Mouse (Mus musculus) forebrain, embryonic 11.5 days (tissue): ENCODE measurements around the gene Dyrk1a. TPM values are rescaled to one million over a fixed set of nuclear protein-coding genes. Genes with fewer than 3 reads are reported as not detected.

Experiments used
- ATAC-seq: fragments of 200-750 bp; cut with Nextera tagmentation; replicated peaks from 2 replicates; pipeline ENCODE4 v1.8.0; 2017; ENCODE audit warnings: moderate TSS enrichment; ENCODE audit not compliant: low FRiP score
- DNase-seq: peaks from one replicate; pipeline ENCODE4 v3.0.0-alpha.2; 2017; ENCODE audit warnings: low spot score
- H3K27ac ChIP-seq: fragments of 300-500 bp; sonication (generic); 2 replicates; pipeline ENCODE4 v1.5.1; 2014; ENCODE audit warnings: low read depth, low read length
- H3K27me3 ChIP-seq: fragments of 300-500 bp; sonication (generic); 2 replicates; pipeline ENCODE4 v1.6.1; 2014; ENCODE audit warnings: mild to moderate bottlenecking, low read length, mixed read lengths; ENCODE audit not compliant: control insufficient read depth, insufficient read depth
- H3K36me3 ChIP-seq: fragments of 300-500 bp; sonication (generic); 2 replicates; pipeline ENCODE4 v1.6.1; 2014; ENCODE audit warnings: mild to moderate bottlenecking, low read length, moderate library complexity, mixed read lengths; ENCODE audit not compliant: control insufficient read depth, insufficient read depth
- H3K4me1 ChIP-seq: fragments of 300-500 bp; sonication (generic); replicated peaks from 2 replicates; pipeline ENCODE4 v1.6.1; 2014; ENCODE audit warnings: low read length, mixed read lengths; ENCODE audit not compliant: control insufficient read depth, insufficient read depth
- H3K4me2 ChIP-seq: fragments of 300-500 bp; sonication (generic); 2 replicates; pipeline ENCODE4 v1.6.1; 2014; ENCODE audit warnings: low read depth, mild to moderate bottlenecking, low read length, moderate library complexity, mixed read lengths; ENCODE audit not compliant: severe bottlenecking
- H3K4me3 ChIP-seq: fragments of 300-500 bp; sonication (generic); 2 replicates; pipeline ENCODE4 v1.5.1; 2014; ENCODE audit warnings: low read depth, low read length
- H3K9ac ChIP-seq: fragments of 300-500 bp; sonication (generic); 2 replicates; pipeline ENCODE4 v1.6.1; 2014; ENCODE audit warnings: low read length
- H3K9me3 ChIP-seq: fragments of 300-500 bp; sonication (generic); 2 replicates; pipeline ENCODE4 v1.6.1; 2016; ENCODE audit warnings: low read length, mixed read lengths; ENCODE audit not compliant: control insufficient read depth
- WGBS: fragments of 180-500 bp; shearing (Covaris S2); extraction: QIAGEN DNeasy Blood & Tissue Kit; methylation state at CpG from one replicate; pipeline ENCODE4 v1.1.7; 2014; 5-methylcytosine and 5-hydroxymethylcytosine counted together
- polyA plus RNA-seq: library from polyadenylated mRNA; unstranded; fragments of >200 nt; fragmentation: Nextera tagmentation; extraction: Ambion mirVana; gene quantifications from 2 replicates; pipeline ENCODE4 v1.2.1, GENCODE M21; 2014

The Dyrk1a gene
- polyA plus RNA-seq, 1 experiment from 2014 or later = 12.0 TPM

GRCm38 (mm10) chr16:94549813-94550212, 20.0 kb upstream of the Dyrk1a start:
- Histone ChIP-seq H3K4me2 (no peak overlapping the region), H3K9me3 (no peaks in the 10 kb centered on the region; the same call in 1 of the 2 replicates), H3K27me3 (no peaks in the 10 kb centered on the region), H3K9ac (no peak overlapping the region), H3K4me3 (no peak overlapping the region), H3K36me3 (no peaks in the 10 kb centered on the region), H3K27ac (no peak overlapping the region), H3K4me1 (no peaks in the 10 kb centered on the region)
- ATAC-seq = no peak
- no peak for DNase-seq
- WGBS = 80% methylated on average over 10 of the region's 10 CpGs

DNA sequence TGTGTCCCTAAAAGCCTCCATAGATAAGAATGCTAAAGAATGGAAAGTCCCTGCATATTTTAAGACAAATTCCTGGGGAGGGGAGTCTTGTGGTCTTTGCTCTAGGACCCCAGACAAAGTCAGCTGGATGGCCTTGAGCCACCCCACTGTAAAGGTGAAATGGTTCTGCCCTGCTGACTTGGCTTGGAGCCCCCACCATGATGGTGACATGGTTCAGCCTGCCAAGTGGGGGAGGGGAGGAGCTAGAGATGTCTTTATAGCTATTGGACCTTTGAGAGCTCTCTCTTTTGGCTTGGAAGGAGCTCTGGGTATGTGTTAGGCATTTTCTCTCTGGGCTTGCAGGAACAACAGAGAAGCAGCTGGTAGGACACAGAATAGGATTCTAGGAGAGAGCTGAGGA, 17.9 kb upstream of the Dyrk1a start:
- ATAC-seq (no peak), DNase-seq (no peak)
- Histone ChIP-seq H3K36me3 (no peaks in the 10 kb centered on the region), H3K27me3 (no peaks in the 10 kb centered on the region), H3K4me2 (no peak overlapping the region), H3K4me1 (no peaks in the 10 kb centered on the region), H3K4me3 (no peak overlapping the region), H3K9me3 (no peaks in the 10 kb centered on the region; the same call in 1 of the 2 replicates), H3K9ac (no peak overlapping the region), H3K27ac (no peak overlapping the region)

- Histone ChIP-seq H3K4me3 (no peak overlapping the region), H3K4me1 (no peaks in the 10 kb centered on the region), H3K36me3 (no peaks in the 10 kb centered on the region), H3K4me2 (no peak overlapping the region), H3K27me3 (no peaks in the 10 kb centered on the region), H3K9me3 (no peaks in the 10 kb centered on the region; the same call in 1 of the 2 replicates), H3K9ac (no peak overlapping the region), H3K27ac (no peak overlapping the region)
- 82% methylated on average over 7 of the region's 7 CpGs for WGBS
- ATAC-seq = no peak
- DNase-seq = no peak
Observed at GRCm38 (mm10) chr16:94555346-94555745, 14.5 kb upstream of the Dyrk1a start.

GRCm38 (mm10) chr16:94556228-94556627, 13.6 kb upstream of the Dyrk1a start:
- Histone ChIP-seq H3K27ac (no peak overlapping the region), H3K9me3 (no peaks in the 10 kb centered on the region; the same call in 1 of the 2 replicates), H3K9ac (no peak overlapping the region), H3K4me3 (no peak overlapping the region), H3K4me2 (no peak overlapping the region), H3K4me1 (no peaks in the 10 kb centered on the region), H3K36me3 (no peaks in the 10 kb centered on the region), H3K27me3 (no peaks in the 10 kb centered on the region)
- ATAC-seq = no peak
- no peak for DNase-seq
- WGBS = 89% methylated on average over 5 of the region's 5 CpGs

- no peak overlapping the region for H3K4me3 ChIP-seq
- H3K27ac ChIP-seq = no peak overlapping the region
- ATAC-seq (no peak), DNase-seq (no peak)
- no peak overlapping the region for H3K4me2 ChIP-seq
- H3K9ac ChIP-seq = no peak overlapping the region
- no peaks in the 10 kb centered on the region; the same call in 1 of the 2 replicates for H3K9me3 ChIP-seq
- 76% methylated on average over 7 of the region's 7 CpGs for WGBS
- H3K4me1 ChIP-seq = no peaks in the 10 kb centered on the region
- H3K27me3 ChIP-seq = no peaks in the 10 kb centered on the region
- no peaks in the 10 kb centered on the region for H3K36me3 ChIP-seq
Observed at GRCm38 (mm10) chr16:94559282-94559681, 10.5 kb upstream of the Dyrk1a start.

GRCm38 (mm10) chr16:94559782-94560181, 10.0 kb upstream of the Dyrk1a start:
- Histone ChIP-seq H3K4me1 (no peaks in the 10 kb centered on the region), H3K4me3 (no peak overlapping the region), H3K27me3 (no peaks in the 10 kb centered on the region), H3K9me3 (no peaks in the 10 kb centered on the region), H3K4me2 (no peak overlapping the region), H3K9ac (no peak overlapping the region), H3K27ac (no peak overlapping the region), H3K36me3 (no peaks in the 10 kb centered on the region)
- DNase-seq (no peak), ATAC-seq (no peak)
- WGBS = 76% methylated on average over 7 of the region's 7 CpGs

- ATAC-seq (no peak), DNase-seq (no peak)
- no peaks in the 10 kb centered on the region for H3K36me3 ChIP-seq
- H3K27ac ChIP-seq = no peak overlapping the region
- 83% methylated on average over 5 of the region's 5 CpGs for WGBS
- no peaks in the 10 kb centered on the region for H3K27me3 ChIP-seq
- H3K4me1 ChIP-seq = no peaks in the 10 kb centered on the region
- no peaks in the 10 kb centered on the region for H3K9me3 ChIP-seq
- no peak overlapping the region for H3K4me3 ChIP-seq
- H3K9ac ChIP-seq = no peak overlapping the region
- no peak overlapping the region for H3K4me2 ChIP-seq
Observed at GRCm38 (mm10) chr16:94560618-94561017, 9.2 kb upstream of the Dyrk1a start.

DNA sequence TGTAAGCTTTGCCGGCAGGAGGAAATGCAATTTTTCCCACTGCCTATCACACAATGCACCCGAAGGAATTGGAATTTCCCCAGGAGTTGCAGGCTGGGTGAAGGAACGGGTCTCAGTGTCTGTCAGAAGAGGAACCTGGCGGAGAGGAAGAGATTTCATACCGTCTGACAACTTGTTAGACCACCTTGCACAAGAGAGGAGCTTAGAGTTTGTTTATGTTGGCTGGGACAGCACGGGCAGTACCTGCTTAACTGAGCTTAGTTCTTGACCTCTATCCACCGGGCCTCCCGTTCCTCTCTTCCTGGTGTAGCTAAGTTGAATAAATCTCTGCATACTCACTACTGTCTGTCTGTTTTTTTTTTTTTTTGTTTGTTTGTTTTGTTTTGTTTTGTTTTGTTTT, 3.7 kb upstream of the Dyrk1a start:
- 84% methylated on average over 8 of the region's 8 CpGs for WGBS
- H3K36me3 ChIP-seq = no peaks in the 10 kb centered on the region
- H3K27me3 ChIP-seq = no peaks in the 10 kb centered on the region
- no peak for DNase-seq
- no peak overlapping the region for H3K9ac ChIP-seq
- H3K27ac ChIP-seq = no peak overlapping the region
- H3K9me3 ChIP-seq = no peaks in the 10 kb centered on the region
- H3K4me3 ChIP-seq = no peak overlapping the region
- H3K4me1 ChIP-seq = no peaks in the 10 kb centered on the region; the same call in 1 of the 2 replicates
- no peak for ATAC-seq
- H3K4me2 ChIP-seq = no peak overlapping the region

DNA sequence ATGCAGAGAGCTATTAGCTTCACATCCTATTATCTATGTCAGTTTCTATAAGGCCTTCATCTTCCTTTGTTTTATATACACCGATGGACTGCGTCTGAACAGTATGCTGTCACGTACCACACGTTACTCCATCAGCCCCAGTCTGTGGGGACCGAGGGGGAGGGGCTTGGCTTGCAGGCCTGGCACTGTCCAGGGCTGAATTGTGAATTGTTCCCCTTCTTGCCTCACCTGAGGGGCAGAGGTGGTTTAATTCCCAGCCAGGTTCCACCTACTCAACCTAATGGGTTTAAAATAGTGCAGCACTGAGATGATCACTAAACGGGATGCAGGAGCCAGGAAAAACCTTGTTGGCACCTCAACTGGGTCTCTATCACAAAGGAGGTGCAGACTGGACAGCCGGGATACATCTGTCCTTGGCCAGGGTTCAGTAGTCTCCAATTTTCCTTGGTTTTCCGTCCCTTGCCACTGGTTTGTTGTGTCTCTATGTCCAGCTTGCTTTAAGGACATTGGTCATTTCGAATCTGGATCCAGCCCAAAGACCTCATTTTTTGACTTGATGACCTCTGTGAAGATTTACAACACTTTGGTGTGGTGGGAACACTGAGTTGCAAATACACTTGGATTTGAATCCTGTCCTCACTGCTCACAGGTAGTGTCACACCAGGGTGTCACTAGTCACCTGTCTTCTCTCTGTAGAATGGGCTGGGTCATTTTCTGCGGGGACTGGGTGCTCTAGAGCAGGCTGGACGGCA, 2.8 kb upstream of the Dyrk1a start:
- Histone ChIP-seq H3K4me3 (no peak overlapping the region), H3K27me3 (no peaks in the 10 kb centered on the region), H3K36me3 (no peaks in the 10 kb centered on the region), H3K9me3 (no peaks in the 10 kb centered on the region), H3K4me1 (peaks cover 4% of the 10 kb centered on the region; the same call in 1 of the 2 replicates), H3K4me2 (no peak overlapping the region), H3K9ac (no peak overlapping the region), H3K27ac (no peak overlapping the region)
- ATAC-seq = no peak
- no peak for DNase-seq
- 83% methylated on average over 11 of the region's 11 CpGs for WGBS
